Mouse (Mus musculus) heart, adult 11 months (tissue): ENCODE measurements around the gene Cdkn1c.
A peak's percentile ranks its signal among the peaks of the same experiment; 100 is the strongest.

Source experiments
- DNase-seq: peaks from one replicate; pipeline ENCODE4 v3.0.0; 2022

Gene Cdkn1c

GRCm38 (mm10) chr7:143460874-143461273 is at the start of gene Cdkn1c:
TSS of gene Cdkn1c (minus strand) at chr7:143461050.
- peak; percentile 100 for DNase-seq

DNA sequence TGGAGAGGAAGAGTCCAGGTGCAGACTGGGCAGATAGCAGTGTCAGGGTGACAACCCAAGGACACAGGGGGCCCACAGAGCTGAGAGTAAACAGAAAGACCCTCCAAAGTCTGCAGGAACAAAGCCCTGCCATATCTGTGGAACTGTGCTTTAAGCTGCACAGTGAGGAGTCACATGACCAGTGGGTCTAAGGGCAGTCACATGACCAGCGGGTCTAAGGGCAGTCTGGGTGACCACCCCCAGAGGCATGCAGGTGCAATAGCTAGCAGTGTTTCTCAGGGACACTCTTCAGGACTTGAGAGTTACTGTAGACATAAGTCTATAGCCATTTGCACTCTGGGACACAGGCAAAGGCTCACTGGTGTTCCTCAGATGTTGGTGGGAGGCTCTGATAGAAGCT is 48.7 kb upstream of the Cdkn1c start:
- DNase-seq = no peak

GRCm38 (mm10) chr7:143506675-143507074 is 45.8 kb upstream of the Cdkn1c start:
- DNase-seq = no peak

DNA sequence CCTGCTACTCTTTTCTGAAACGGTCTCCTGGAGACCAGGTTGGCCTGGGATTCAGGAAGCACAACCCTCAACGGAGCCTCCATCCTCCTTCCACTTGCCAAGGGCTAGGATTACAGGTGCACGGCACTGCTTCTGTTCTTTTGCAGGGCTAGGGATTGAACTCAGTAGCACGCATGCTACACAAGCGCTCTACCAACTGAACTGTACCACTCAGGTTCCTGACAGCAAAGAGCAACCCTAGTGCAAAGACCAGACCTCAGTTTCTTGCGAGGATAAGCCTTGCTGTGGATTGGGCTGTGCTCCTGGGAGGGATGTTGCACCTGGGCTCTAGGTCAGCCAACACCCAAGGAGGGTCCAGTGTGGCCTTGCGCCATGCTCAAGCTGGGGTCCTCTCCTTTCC is 45.4 kb upstream of the Cdkn1c start:
- no peak for DNase-seq

GRCm38 (mm10) chr7:143505823-143506222 is 45.0 kb upstream of the Cdkn1c start:
- DNase-seq = peak; percentile 95

DNA sequence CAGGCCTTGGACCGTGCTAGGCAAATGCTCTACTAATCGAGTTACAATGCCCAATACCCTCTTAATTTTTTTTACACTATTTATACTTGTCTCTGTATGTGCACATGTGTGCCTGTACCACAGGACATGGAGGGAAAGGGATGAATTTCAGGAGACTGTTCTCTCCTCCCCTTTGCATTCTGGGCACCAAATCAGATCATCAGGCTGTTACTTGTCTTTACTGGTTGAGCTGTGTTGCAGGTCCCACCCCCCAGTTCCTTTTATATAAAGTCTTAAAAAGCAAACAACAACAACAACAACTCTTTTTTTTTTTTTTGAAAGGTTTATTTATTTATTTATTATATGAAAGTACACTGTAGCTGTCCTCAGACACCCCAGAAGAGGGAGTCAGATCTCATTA is 44.6 kb upstream of the Cdkn1c start:
- no peak for DNase-seq

DNA sequence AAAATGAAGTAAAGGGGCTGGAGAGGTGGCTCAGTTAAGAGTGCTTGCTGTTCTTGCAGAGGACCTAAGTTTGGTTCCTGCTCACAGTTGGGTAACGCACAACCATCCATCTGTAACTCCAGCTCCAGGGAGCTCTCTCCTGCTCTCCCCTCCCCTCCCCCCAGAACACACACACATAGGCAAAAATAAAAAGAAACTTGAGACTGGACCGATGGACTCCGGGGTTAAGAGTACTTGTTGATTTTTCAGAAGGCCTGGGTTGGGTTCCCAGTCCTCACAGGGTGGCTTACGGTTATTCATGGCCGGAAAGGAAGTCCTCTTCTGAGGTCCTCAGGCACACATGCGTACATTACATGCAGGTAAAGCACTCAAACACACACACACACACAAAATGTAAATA is 43.1 kb upstream of the Cdkn1c start:
- DNase-seq = no peak

DNA sequence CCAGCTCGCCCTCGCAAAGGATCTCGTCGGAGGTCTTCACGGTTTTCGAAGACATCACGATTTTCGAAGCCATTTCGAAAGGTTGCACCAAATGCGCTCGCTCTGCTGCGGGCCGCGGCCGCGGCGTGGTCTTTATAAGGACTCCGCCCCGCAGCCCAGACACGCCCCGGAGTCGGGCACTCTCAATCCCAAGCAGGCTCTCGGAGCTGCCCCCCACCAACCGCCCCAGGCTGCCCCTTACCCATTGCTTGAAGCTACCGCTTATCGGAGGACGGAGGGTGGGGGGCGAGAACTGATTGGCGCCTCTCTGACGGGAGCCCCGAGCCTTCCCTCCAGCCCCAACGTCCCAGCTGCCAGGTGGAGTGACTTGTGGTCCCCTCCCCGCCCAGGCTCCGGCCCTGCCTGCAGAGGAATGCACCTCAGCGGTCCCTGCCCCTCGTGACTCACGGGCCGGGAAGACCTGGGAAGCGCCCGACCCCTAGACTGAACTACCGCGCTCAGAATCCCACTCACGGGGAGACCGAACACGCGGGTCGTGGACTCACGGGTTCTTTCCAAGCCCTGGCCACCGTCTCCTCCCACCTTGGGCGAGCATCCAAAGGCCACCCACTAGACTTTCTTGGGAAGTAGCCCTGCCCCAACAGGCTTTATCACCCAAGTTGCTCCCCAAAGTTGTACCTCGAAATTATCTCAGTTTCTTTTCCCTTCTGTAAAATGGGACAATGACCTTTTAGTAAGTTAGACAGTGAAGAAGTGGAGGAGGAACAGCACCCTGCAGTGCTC is 41.8 kb upstream of the Cdkn1c start, which contains the start of gene Phlda2:
TSS of gene Phlda2 (minus strand) at position 733 of the 783 bp plus-strand sequence.
- no peak for DNase-seq

DNA sequence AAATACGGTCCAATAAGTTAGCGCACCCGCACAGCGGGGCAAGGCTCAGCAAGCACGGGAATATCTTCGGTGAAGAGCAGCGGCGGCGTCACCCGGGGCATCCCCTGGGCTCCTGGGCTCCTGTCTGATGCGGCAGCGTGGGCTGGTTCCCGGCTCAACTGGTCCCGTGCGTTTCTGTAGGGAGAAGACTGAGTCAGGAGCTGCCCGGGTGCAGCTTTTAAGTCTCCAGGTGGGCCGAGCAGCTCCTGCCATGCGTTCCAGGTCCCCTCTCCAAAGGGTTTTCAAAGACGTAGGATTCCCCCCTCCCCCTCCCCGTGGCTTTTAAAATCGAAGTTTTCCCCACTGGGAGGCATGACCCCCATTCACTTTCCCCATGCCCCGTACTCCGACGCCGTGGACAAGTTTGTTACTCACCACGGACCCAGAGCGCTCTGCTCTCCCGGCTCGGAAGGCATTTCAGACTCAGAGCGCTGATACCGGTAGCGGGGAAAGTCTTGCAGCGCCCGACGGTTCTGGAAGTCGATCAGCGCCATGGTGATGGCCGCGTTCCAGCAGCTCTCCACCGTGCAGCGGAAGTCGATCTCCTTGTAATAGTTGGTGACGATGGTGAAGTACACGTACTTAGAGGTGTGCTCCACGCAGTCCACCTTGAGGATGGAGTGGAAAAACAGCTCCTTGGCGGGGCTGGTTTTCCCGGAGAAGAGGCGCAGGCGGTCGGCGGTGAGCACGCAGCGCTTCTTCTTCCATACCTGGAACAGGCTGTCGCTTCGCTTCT is 41.0 kb upstream of the Cdkn1c start:
- no peak for DNase-seq

DNA sequence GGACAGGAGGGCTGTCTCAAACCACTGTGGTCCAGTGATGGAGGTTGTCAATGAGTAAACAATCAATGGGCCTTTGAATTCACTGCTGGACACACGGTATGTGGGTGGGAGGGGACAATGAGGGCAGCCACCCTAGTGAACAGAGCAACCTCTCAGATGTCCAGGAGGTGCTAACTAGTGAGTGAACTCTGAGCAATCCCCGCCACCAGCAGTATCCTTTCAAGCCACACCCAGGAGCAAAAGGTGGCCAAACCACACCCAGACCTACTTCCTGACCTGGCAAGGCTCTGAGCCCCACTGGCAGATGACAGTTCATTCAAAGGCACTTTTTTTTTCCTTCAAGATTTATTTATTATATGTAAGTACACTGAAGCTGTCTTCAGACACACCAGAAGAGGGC is 40.1 kb upstream of the Cdkn1c start:
- peak; percentile 94 for DNase-seq

- no peak for DNase-seq
Measured at GRCm38 (mm10) chr7:143498584-143498983, 37.7 kb upstream of the Cdkn1c start.

- no peak for DNase-seq
Measured at GRCm38 (mm10) chr7:143495104-143495961, 34.5 kb upstream of the Cdkn1c start.

DNA sequence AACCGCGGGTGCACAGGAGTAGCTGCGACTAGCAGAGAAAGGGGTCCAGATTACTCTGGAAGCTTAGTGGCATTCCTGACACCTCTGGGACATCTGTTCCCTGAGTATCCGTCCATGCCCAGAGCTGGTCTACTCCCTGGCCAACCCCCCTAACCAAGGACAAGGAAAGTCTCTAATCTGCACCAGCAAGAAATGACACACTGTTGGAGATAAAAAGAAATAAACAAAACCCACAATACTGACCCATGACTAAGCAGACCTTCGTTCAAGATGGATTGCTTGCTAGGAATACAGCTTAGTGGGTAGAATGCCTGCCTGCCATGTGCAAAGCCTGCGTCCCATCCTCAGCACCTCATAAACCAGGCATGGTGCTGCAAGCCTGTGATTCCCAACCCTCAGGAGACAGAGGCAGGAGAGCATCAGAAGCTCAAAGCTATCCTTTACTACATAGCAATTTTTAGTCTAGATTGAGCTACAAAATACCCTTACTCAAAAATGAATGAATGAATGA is 32.8 kb upstream of the Cdkn1c start:
- DNase-seq = no peak

- no peak for DNase-seq
Measured at GRCm38 (mm10) chr7:143489735-143490134, 28.9 kb upstream of the Cdkn1c start.

- no peak for DNase-seq
Measured at GRCm38 (mm10) chr7:143482541-143482940, 21.7 kb upstream of the Cdkn1c start.

DNA sequence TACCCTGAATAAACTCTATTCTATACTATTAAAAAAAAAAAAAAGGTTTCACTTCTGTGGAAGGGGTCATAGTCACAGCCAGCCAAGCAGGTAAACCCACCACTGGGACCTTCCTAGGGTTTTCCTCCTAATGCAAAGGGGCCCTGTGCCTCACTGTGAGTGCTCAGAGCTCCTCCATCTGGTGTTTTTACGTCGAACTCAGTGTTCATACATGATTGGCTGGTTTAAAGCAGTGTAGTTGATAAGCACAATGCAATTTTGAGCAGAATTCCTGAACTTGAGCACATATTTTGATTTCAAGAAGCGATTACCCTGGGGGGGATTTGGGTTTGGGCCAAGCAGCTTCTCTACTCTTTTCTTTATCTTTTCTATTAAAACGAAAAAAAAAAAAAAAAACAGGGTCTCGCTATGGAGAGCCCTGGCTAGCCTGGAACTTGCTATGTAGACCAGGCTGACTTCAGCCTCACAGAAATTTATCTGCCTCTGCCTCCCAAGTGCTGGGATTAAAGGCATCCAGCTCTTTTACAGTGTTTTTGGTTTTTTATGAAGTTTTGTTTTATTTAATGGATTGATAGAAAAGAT is 21.0 kb upstream of the Cdkn1c start:
- no peak for DNase-seq

- DNase-seq = peak; percentile 94
Measured at GRCm38 (mm10) chr7:143480498-143480897, 19.6 kb upstream of the Cdkn1c start.

GRCm38 (mm10) chr7:143477800-143478199 is 16.9 kb upstream of the Cdkn1c start:
- no peak for DNase-seq

- no peak for DNase-seq
Measured at GRCm38 (mm10) chr7:143476702-143477335, 16.0 kb upstream of the Cdkn1c start.

DNA sequence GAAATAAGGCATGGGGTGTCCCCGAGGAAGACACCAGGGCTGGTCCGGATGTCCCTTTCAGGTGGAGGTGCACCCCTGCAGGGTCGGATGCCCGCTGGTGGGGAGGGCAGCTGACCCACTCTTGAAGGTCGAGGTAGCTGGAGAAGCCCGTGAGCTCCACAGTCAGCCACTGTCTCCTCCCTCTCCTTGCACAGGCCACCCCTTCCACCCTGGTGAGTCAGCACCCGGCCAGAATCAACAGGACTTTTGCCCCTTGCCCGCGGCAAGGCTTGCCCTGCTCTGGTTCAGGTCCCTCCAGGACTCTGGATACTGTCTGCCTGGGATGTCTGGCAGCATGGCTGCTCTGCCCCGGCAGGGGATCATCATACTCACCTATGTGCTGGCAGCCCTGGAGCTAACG is 15.0 kb upstream of the Cdkn1c start:
- DNase-seq = no peak

- DNase-seq = no peak
Measured at GRCm38 (mm10) chr7:143474811-143475210, 14.0 kb upstream of the Cdkn1c start.
